Mouse (Mus musculus) intestine, postnatal 0 days (tissue): Measurements from ENCODE around the gene Tigd4. TPM values are rescaled to one million over a fixed set of nuclear protein-coding genes. Genes with fewer than 3 reads are reported as not detected.
A peak's percentile ranks its signal among the peaks of the same experiment; 100 is the strongest.

Source experiments
- ATAC-seq: fragments of 200-750 bp; cut with Nextera tagmentation; 2 replicates; pipeline ENCODE4 v1.8.0; 2017; ENCODE audit warnings: mild to moderate bottlenecking, moderate TSS enrichment, moderate library complexity
- H3K27ac ChIP-seq: fragments of 300-500 bp; sonication (generic); 2 replicates; pipeline ENCODE4 v1.5.1; 2014; ENCODE audit warnings: mild to moderate bottlenecking, low read depth, low read length, moderate library complexity
- H3K27me3 ChIP-seq: fragments of 300-500 bp; sonication (generic); replicated peaks from 2 replicates; pipeline ENCODE4 v1.6.1; 2014; ENCODE audit warnings: low read length, mixed read lengths; ENCODE audit not compliant: control insufficient read depth, insufficient read depth
- H3K36me3 ChIP-seq: fragments of 300-500 bp; sonication (generic); 2 replicates; pipeline ENCODE4 v1.6.1; 2014; ENCODE audit warnings: mild to moderate bottlenecking, moderate library complexity; ENCODE audit not compliant: control insufficient read depth, insufficient read depth
- H3K4me1 ChIP-seq: fragments of 300-500 bp; sonication (generic); replicated peaks from 2 replicates; pipeline ENCODE4 v1.6.1; 2014; ENCODE audit warnings: antibody characterized with exemption, low read length, mixed read lengths; ENCODE audit not compliant: control insufficient read depth, insufficient read depth
- H3K4me2 ChIP-seq: fragments of 300-500 bp; sonication (generic); replicated peaks from 2 replicates; pipeline ENCODE4 v1.6.1; 2014; ENCODE audit warnings: low read depth, mild to moderate bottlenecking, moderate library complexity
- H3K4me3 ChIP-seq: fragments of 300-500 bp; sonication (generic); 2 replicates; pipeline ENCODE4 v1.5.1; 2014; ENCODE audit warnings: low read depth, low read length
- H3K9ac ChIP-seq: fragments of 300-500 bp; sonication (generic); 2 replicates; pipeline ENCODE4 v1.6.1; 2014; ENCODE audit warnings: mild to moderate bottlenecking, low read depth, low read length
- H3K9me3 ChIP-seq: fragments of 300-500 bp; sonication (generic); 2 replicates; pipeline ENCODE4 v1.6.1; 2016; ENCODE audit warnings: mixed run types; ENCODE audit not compliant: control insufficient read depth
- CTCF ChIP-seq: sonication (generic); IDR thresholded peaks from 2 replicates; pipeline ENCODE4 v1.5.1; 2016; ENCODE audit warnings: low read depth, mild to moderate bottlenecking, control low read depth, antibody characterized with exemption, moderate library complexity
- WGBS: fragments of 180-500 bp; shearing (Covaris S2); extraction: QIAGEN DNeasy Blood & Tissue Kit; methylation state at CpG from one replicate; pipeline ENCODE4 v1.1.7; 2014; 5-methylcytosine and 5-hydroxymethylcytosine counted together
- polyA plus RNA-seq: library from polyadenylated mRNA; unstranded; fragments of >200 nt; fragmentation: Nextera tagmentation; extraction: Ambion mirVana; gene quantifications from 2 replicates; pipeline ENCODE4 v1.2.1, GENCODE M21; 2015

The Tigd4 gene
- polyA plus RNA-seq, 1 experiment from 2014 or later, result not detected

DNA sequence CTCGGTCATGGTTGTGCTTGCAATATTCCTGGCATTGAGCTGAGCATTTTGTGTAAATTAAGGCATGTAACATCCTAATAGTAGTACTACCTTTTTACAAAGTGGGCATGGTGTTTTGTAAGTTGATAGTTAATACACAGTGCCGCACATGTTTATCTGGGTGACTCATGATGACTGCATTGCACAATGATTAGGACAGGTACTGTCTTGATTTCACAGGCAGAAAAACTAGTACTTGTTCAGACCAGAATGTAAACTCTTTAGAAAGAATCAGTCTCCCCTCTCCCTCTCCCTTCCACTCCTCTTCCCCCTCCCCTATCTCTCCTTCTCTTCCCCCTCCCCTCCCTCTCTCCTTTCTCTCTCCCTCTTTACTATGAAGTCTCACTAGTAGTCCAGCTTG, 9.4 kb downstream of the Tigd4 start:
- Histone ChIP-seq H3K4me2 (no peak overlapping the region), H3K4me3 (no peak overlapping the region), H3K27me3 (no peaks in the 10 kb centered on the region), H3K9ac (no peak overlapping the region), H3K36me3 (no peaks in the 10 kb centered on the region), H3K9me3 (0 out of 2 replicates have a peak, but pooled peaks cover 7% of the 10 kb centered on the region), H3K4me1 (no peaks in the 10 kb centered on the region), H3K27ac (no peak overlapping the region)
- peak; percentile 51; the same call in 1 of the 2 replicates for ATAC-seq
- WGBS, result 71% methylated on average over 2 of the region's 2 CpGs
- no peak for TF ChIP-seq CTCF

GRCm38 (mm10) chr3:84603212-84603611, 9.8 kb downstream of the Tigd4 start:
- H3K4me1 ChIP-seq, result no peaks in the 10 kb centered on the region
- H3K4me2 ChIP-seq, result no peak overlapping the region
- H3K27me3 ChIP-seq, result no peaks in the 10 kb centered on the region
- no peak overlapping the region for H3K9ac ChIP-seq
- ATAC-seq, result peak; percentile 47; the same call in 1 of the 2 replicates
- no peaks in the 10 kb centered on the region for H3K36me3 ChIP-seq
- 26% methylated on average over 3 of the region's 9 CpGs for WGBS
- no peak overlapping the region for H3K27ac ChIP-seq
- H3K4me3 ChIP-seq, result no peak overlapping the region
- H3K9me3 ChIP-seq, result 0 out of 2 replicates have a peak, but pooled peaks cover 7% of the 10 kb centered on the region
- no peak for TF ChIP-seq CTCF

DNA sequence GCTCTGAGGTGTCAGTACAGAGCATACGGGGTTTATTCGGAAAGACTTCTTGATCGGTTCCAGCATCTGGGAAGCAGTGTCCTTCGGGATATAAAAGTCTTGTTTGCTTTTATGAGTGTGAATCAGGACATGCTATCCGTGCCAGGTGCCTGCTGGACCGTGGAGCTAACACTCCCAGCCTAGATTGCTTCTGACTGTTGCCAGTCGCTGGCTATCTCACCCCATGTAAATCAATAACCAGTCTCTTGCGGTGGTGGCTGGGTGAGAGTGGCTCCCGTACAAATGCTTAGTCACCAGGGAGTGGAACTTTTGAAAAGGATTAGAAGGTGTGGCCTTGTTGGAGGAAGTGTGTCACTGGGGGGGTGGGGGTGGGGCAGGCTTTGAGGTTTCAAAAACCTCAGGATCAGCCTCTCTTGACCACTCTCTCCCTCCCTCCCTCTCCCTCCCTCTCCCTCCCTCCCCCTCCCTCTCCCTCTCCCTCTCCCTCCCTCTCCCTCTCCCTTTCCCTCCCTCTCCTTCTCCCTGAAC, 16.9 kb downstream of the Tigd4 start:
- TF ChIP-seq CTCF, result no peak
- peak; percentile 92 for ATAC-seq

DNA sequence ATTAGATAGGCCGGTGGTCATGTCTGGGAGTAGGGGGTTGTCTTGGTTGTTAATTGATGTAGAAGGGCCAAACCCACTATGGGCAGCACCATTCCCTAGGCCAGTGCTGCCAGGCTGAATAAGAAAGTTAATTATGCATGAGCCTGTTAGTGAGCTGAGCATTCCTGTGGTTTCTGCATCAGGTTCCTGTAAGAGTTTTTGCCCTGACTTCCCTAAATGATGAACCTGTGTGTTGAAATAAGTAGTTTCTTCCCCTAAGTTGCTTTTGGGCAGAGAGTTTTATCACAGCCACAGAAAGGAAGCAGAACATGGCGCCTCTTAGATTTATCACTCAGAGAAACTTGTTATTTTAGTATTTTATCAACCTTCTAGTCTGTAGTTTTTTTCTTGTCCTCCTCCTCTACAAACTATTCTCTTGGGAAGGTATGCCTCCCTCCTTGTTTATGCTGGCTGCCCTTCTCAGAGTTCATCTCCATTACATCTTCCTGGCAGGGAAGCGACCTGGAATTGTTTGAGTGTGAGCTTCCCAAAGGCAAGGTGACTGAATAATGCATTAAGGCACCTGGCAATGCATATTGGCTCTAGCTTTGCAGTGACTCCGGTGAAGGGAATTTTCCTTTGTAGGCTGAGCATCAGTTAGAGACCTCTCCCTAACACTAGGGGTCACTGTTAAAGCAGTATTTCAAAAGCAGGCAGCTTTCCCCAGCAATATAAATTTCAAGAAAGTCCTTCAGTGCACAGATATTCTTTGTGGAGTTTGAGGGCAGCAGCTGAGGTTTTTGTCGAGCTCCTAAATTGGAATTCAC, 21.9 kb downstream of the Tigd4 start:
- 28% methylated on average over 5 of the region's 5 CpGs for WGBS
- Histone ChIP-seq H3K4me1 (no peaks in the 10 kb centered on the region), H3K9ac (no peak overlapping the region), H3K36me3 (no peaks in the 10 kb centered on the region), H3K27ac (no peak overlapping the region), H3K4me2 (no peak overlapping the region), H3K4me3 (no peak overlapping the region), H3K27me3 (no peaks in the 10 kb centered on the region), H3K9me3 (no peaks in the 10 kb centered on the region)
- ATAC-seq, result no peak
- peak; percentile 81 for TF ChIP-seq CTCF

More for the DNA sequence above, 16.9 kb downstream of the Tigd4 start:
- no peaks in the 10 kb centered on the region for H3K27me3 ChIP-seq
- 42% methylated on average over 9 of the region's 9 CpGs for WGBS
- H3K36me3 ChIP-seq, result no peaks in the 10 kb centered on the region
- no peak overlapping the region for H3K4me2 ChIP-seq
- 0 out of 2 replicates have a peak, but pooled peaks cover 7% of the 10 kb centered on the region for H3K9me3 ChIP-seq
- H3K9ac ChIP-seq, result no peak overlapping the region
- H3K4me1 ChIP-seq, result no peaks in the 10 kb centered on the region
- no peak overlapping the region for H3K27ac ChIP-seq
- H3K4me3 ChIP-seq, result no peak overlapping the region

DNA sequence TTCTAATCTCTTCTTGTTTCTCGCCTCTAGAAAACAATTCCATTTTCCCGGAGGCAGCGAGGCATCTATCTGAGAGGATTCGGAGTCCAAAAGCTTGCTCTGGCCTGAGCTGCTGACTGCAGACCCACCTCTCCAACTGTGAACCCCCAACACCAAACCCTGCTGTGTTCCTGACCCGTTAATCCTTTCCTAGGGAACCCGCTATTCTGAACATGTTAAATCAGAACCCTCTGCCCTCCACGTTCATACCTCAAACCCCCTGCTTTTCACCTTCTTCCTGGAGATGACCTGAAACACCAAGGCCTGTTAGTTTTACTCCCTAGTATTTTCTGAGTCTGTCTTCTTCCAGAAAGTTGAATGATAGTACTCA, 22.5 kb downstream of the Tigd4 start:
- Histone ChIP-seq H3K36me3 (no peaks in the 10 kb centered on the region), H3K4me2 (no peak overlapping the region), H3K4me1 (no peaks in the 10 kb centered on the region), H3K27ac (no peak overlapping the region), H3K27me3 (no peaks in the 10 kb centered on the region), H3K4me3 (no peak overlapping the region), H3K9ac (no peak overlapping the region), H3K9me3 (no peaks in the 10 kb centered on the region)
- no peak for TF ChIP-seq CTCF
- 52% methylated on average over 7 of the region's 7 CpGs for WGBS
- no peak for ATAC-seq

- no peak overlapping the region for H3K9ac ChIP-seq
- no peaks in the 10 kb centered on the region for H3K27me3 ChIP-seq
- no peaks in the 10 kb centered on the region for H3K36me3 ChIP-seq
- H3K27ac ChIP-seq, result no peak overlapping the region
- H3K4me1 ChIP-seq, result no peaks in the 10 kb centered on the region
- TF ChIP-seq CTCF, result no peak
- 84% methylated on average over 2 of the region's 2 CpGs for WGBS
- no peak for ATAC-seq
- H3K9me3 ChIP-seq, result no peaks in the 10 kb centered on the region
- H3K4me3 ChIP-seq, result no peak overlapping the region
- H3K4me2 ChIP-seq, result no peak overlapping the region
Measured at GRCm38 (mm10) chr3:84618627-84619026, 25.3 kb downstream of the Tigd4 start.
